ENCODE assay signal across 8 mouse cellular contexts in genomic region chr8:119297752-119298151, GRCm38 (mm10). TPM values are rescaled to one million over a fixed set of nuclear protein-coding genes. Genes with fewer than 3 reads are reported as not detected.
DNase-seq lines count a peak whose midpoint lies in the region; ATAC-seq and TF ChIP-seq lines count a peak whose summit lies in the region.
"Not testable (repeated sequence)": the region's sequence is repeated elsewhere in the genome, so short reads cannot be mapped to it uniquely, and the experiment has no call there.

No protein-coding gene starts in this region.

- not testable (repeated sequence) for H3K36me3 ChIP-seq in lung, postnatal 0 days (ENCODE audit: insufficient read depth, low read length)

- not testable (repeated sequence) for ATAC-seq in lung, postnatal 0 days

- H3K4me3 ChIP-seq in layer of hippocampus, adult 2 months; lung, postnatal 0 days (ENCODE audit: low read depth, low read length): not testable (repeated sequence)

- WGBS in lung, postnatal 0 days = 31% methylated on average over 3 of the region's 3 CpGs

- not testable (repeated sequence) for H3K27me3 ChIP-seq in lung, postnatal 0 days (replicated peaks; ENCODE audit: insufficient read depth, low read length)

- intact Hi-C loops in heart, postnatal 14 days (cut with DNase I) = loop anchor here (2.0 to 5.0 kb wide), 2 partner anchors 73 to 235 kb away; no protein-coding TSS in a partner anchor

- H3K27ac ChIP-seq in layer of hippocampus, adult 2 months; lung, postnatal 0 days (ENCODE audit: low read length): not testable (repeated sequence)

- not testable (repeated sequence) for H3K4me2 ChIP-seq in lung, postnatal 0 days (replicated peaks; ENCODE audit: low read depth, low read length)

- peak; percentile 78 for TF ChIP-seq CTCF in brain, embryonic 14.5 days (IDR thresholded peaks at IDR 0.05; ENCODE audit: borderline replicate concordance, extremely low read depth, insufficient read depth, insufficient read length)
- peak; percentile 74 for TF ChIP-seq CTCF in layer of hippocampus, adult 2 months (conservative IDR thresholded peaks at IDR 0.05)
- peak; percentile 77 for TF ChIP-seq CTCF in lung, postnatal 0 days (IDR thresholded peaks at IDR 0.05)

- peak; percentile 65 for DNase-seq in ES-CJ7 (ENCODE audit: low read depth, low spot score)
- DNase-seq in brain, embryonic 14.5 days (ENCODE audit: low read depth) = peak; percentile 40
- DNase-seq in embryo, embryonic 9.5 days (ENCODE audit: extremely low spot score) = peak; percentile 26
- peak; percentile 34 to 58 for DNase-seq in heart, postnatal 14 days
- peak; percentile 10 to 66 for DNase-seq in layer of hippocampus, adult 2 months (ENCODE audit: low spot score in 2 of 2)
- DNase-seq in lung, postnatal 0 days (ENCODE audit: low spot score) = not testable (repeated sequence)
- peak; percentile 13 for DNase-seq in ovary, postnatal 36 days (ENCODE audit: low spot score)
- peak; percentile 25 for DNase-seq in thymus, postnatal 25 days

- TF ChIP-seq EP300 in lung, postnatal 0 days (IDR thresholded peaks at IDR 0.05) = not testable (repeated sequence)

- not testable (repeated sequence) for H3K9ac ChIP-seq in lung, postnatal 0 days (replicated peaks; ENCODE audit: low read depth)

- TF ChIP-seq POLR2A in brain, embryonic 14.5 days (IDR thresholded peaks at IDR 0.05; ENCODE audit: borderline replicate concordance, extremely low read depth, insufficient read depth, insufficient read length, poor library complexity, severe bottlenecking) = not testable (repeated sequence)

- H3K9me3 ChIP-seq in lung, postnatal 0 days (ENCODE audit: low read length) = not testable (repeated sequence)

- H3K4me1 ChIP-seq in lung, postnatal 0 days (ENCODE audit: insufficient read depth, low read depth, low read length) = not testable (repeated sequence)

RNA-seq across cellular contexts. Expression of gene Hsbp1, which starts 46.5 kb away (rescaled TPM):
- 380 and 399 TPM in 2 replicates for polyA plus RNA-seq in brain, embryonic 14.5 days (2012; rRNA removed)
- 100 to 1,000 TPM; 159 to 166 TPM for total RNA-seq in heart, postnatal 14 days (2021)
- 100 to 1,000 TPM; 315 to 337 TPM for total RNA-seq in layer of hippocampus, adult 2 months (2021)
- polyA plus RNA-seq in lung, postnatal 0 days (2015; fragmentation: Nextera tagmentation; extraction: Ambion mirVana) = 313 and 315 TPM in 2 replicates
